Mouse (Mus musculus) midbrain, embryonic 16.5 days (tissue): ENCODE results near the gene Grk4. TPM values are rescaled to one million over a fixed set of nuclear protein-coding genes. Genes with fewer than 3 reads are reported as not detected.

Experiments used
- ATAC-seq: fragments of 200-750 bp; cut with Nextera tagmentation; 2 replicates; pipeline ENCODE4 v1.8.0; 2017; ENCODE audit warnings: moderate TSS enrichment
- H3K27ac ChIP-seq: fragments of 300-500 bp; sonication (generic); 2 replicates; pipeline ENCODE4 v1.5.1; 2014; ENCODE audit warnings: mild to moderate bottlenecking, low read length, mixed read lengths
- H3K27me3 ChIP-seq: fragments of 300-500 bp; sonication (generic); 2 replicates; pipeline ENCODE4 v1.6.1; 2014; ENCODE audit warnings: low read depth, low read length, mixed read lengths; ENCODE audit not compliant: control insufficient read depth, insufficient read depth
- H3K36me3 ChIP-seq: fragments of 300-500 bp; sonication (generic); 2 replicates; pipeline ENCODE4 v1.6.1; 2014; ENCODE audit warnings: mild to moderate bottlenecking, low read length, moderate library complexity, mixed read lengths; ENCODE audit not compliant: control insufficient read depth, insufficient read depth
- H3K4me1 ChIP-seq: fragments of 300-500 bp; sonication (generic); 2 replicates; pipeline ENCODE4 v1.6.1; 2014; ENCODE audit warnings: mild to moderate bottlenecking, low read length, mixed read lengths; ENCODE audit not compliant: control insufficient read depth, insufficient read depth
- H3K4me2 ChIP-seq: fragments of 300-500 bp; sonication (generic); 2 replicates; pipeline ENCODE4 v1.6.1; 2014; ENCODE audit warnings: mild to moderate bottlenecking, low read length, mixed read lengths
- H3K4me3 ChIP-seq: fragments of 300-500 bp; sonication (generic); 2 replicates; pipeline ENCODE4 v1.5.1; 2014; ENCODE audit warnings: low read depth, mild to moderate bottlenecking, low read length, moderate library complexity, mixed read lengths
- H3K9ac ChIP-seq: fragments of 300-500 bp; sonication (generic); 2 replicates; pipeline ENCODE4 v1.6.1; 2014; ENCODE audit warnings: low read depth, low read length, mixed read lengths
- H3K9me3 ChIP-seq: fragments of 300-500 bp; sonication (generic); replicated peaks from 2 replicates; pipeline ENCODE4 v1.6.1; 2014; ENCODE audit warnings: mild to moderate bottlenecking, low read length, mixed read lengths; ENCODE audit not compliant: control insufficient read depth, poor library complexity, severe bottlenecking
- WGBS: fragments of 180-500 bp; shearing (Covaris S2); extraction: QIAGEN DNeasy Blood & Tissue Kit; methylation state at CpG from one replicate; pipeline ENCODE4 v1.1.7; 2014; 5-methylcytosine and 5-hydroxymethylcytosine counted together
- microRNA counts: library from miRNA; unstranded; fragments of <30 nt; microRNA quantifications from one replicate; lab custom pipeline; 2016
- microRNA-seq: library from miRNA; unstranded; fragments of <30 nt; microRNA quantifications from one replicate; pipeline ENCODE4, GENCODE M21; 2017
- polyA plus RNA-seq: library from polyadenylated mRNA; unstranded; fragments of >200 nt; fragmentation: Nextera tagmentation; extraction: Ambion mirVana; gene quantifications from 2 replicates; pipeline ENCODE4 v1.2.1, GENCODE M21; 2015

Grk4 gene
- polyA plus RNA-seq, 1 experiment from 2014 or later, result 2.8 TPM

DNA sequence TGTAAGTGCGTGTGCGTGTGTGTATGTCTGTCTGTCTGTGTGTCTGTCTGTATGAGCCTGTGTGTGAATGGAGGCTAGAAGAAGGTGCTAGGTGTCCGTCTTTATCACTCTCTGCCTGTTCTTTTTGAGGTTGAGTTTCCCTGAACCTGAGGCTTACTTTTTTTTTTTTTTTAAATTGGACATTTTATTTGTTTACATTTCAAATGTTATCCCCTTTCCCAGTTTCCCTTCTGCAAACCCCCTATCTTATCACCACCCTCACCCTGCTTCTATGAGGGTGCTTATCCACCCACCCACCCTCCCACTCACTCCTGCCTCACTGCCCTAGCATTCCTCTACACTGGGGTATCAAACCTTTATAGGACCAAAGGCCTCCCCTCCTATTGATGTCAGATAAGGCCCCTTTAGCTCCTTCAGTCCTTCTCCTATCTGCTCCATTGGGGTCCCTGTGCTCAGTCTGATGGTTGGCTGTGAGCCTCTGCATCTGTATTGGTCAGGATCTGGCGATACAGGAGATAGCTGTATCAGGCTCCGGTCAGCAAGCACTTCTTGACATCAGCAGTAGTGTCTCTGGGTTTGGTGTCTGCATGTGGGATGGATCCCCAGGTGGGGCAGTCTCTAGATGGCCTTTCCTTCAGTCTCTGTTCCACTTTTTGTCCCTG, 140.2 kb downstream of the Grk4 start:
- no peaks in the 10 kb centered on the region for H3K9me3 ChIP-seq
- H3K4me2 ChIP-seq, result no peak overlapping the region
- H3K36me3 ChIP-seq, result peaks cover 31% of the 10 kb centered on the region
- H3K4me3 ChIP-seq, result no peak overlapping the region
- H3K4me1 ChIP-seq, result no peaks in the 10 kb centered on the region
- H3K9ac ChIP-seq, result no peak overlapping the region
- 95% methylated on average over 5 of the region's 5 CpGs for WGBS
- ATAC-seq, result no peak
- H3K27me3 ChIP-seq, result no peaks in the 10 kb centered on the region
- H3K27ac ChIP-seq, result no peak overlapping the region

MicroRNA genes within 50 kb of the gene (microRNA counts, 519-probe panel; counts per million panel counts)
- 2,101 counts per million, percentile 56 among the panel's probes with 10 or more counts for microRNA mmu-miR-467g (lab: Ali Mortazavi, UCI)

Small RNAs within 50 kb of the gene (microRNA-seq; reads per million reads assigned to microRNA genes)
- not detected for gene Mir467g

Other genes starting within 250 kb of the Grk4 start
- 9.2 and 14.1 TPM in 2 replicates for gene Tnip2, start 146.4 kb upstream of the Grk4 start, polyA plus RNA-seq
- gene Sh3bp2, start 134.5 kb upstream of the Grk4 start, polyA plus RNA-seq, result 21.8 and 28.5 TPM in 2 replicates
- 203 and 212 TPM in 2 replicates for gene Add1, start 86.7 kb upstream of the Grk4 start, polyA plus RNA-seq
- 110 TPM in 2 replicates for gene Mfsd10, start 23.2 kb upstream of the Grk4 start, polyA plus RNA-seq
- gene Nop14, start 231 bp upstream of the Grk4 start, polyA plus RNA-seq, result 19.7 and 20.6 TPM in 2 replicates
- gene Htt, start 101.4 kb downstream of the Grk4 start, polyA plus RNA-seq, result 13.7 and 14.8 TPM in 2 replicates
- gene Msantd1, start 247.6 kb downstream of the Grk4 start, polyA plus RNA-seq, result 6.8 and 8.9 TPM in 2 replicates